Mouse (Mus musculus) forebrain, embryonic 14.5 days (tissue): ENCODE results near the gene Phf2. TPM values are rescaled to one million over a fixed set of nuclear protein-coding genes. Genes with fewer than 3 reads are reported as not detected.
A peak's percentile ranks its signal among the peaks of the same experiment; 100 is the strongest.

Source experiments
- ATAC-seq: fragments of 200-750 bp; cut with Nextera tagmentation; 2 replicates; pipeline ENCODE4 v1.8.0; 2017; ENCODE audit warnings: mild to moderate bottlenecking, moderate library complexity
- DNase-seq: peaks from one replicate; pipeline ENCODE4 v3.0.0-alpha.2; 2015; ENCODE audit warnings: low spot score
- H3K27ac ChIP-seq: fragments of 300-500 bp; sonication (generic); 2 replicates; pipeline ENCODE4 v1.5.1; 2014; ENCODE audit warnings: low read depth, mild to moderate bottlenecking, control low read depth, low read length, moderate library complexity
- H3K27me3 ChIP-seq: fragments of 300-500 bp; sonication (generic); replicated peaks from 2 replicates; pipeline ENCODE4 v1.6.1; 2014; ENCODE audit warnings: low read length, control low read depth, mixed read lengths; ENCODE audit not compliant: control insufficient read depth, insufficient read depth
- H3K36me3 ChIP-seq: fragments of 300-500 bp; sonication (generic); 2 replicates; pipeline ENCODE4 v1.6.1; 2014; ENCODE audit warnings: low read length, control low read depth; ENCODE audit not compliant: control insufficient read depth, insufficient read depth
- H3K4me1 ChIP-seq: fragments of 300-500 bp; sonication (generic); 2 replicates; pipeline ENCODE4 v1.6.1; 2014; ENCODE audit warnings: antibody characterized with exemption, low read length, control low read depth; ENCODE audit not compliant: control insufficient read depth, insufficient read depth
- H3K4me2 ChIP-seq: fragments of 300-500 bp; sonication (generic); 2 replicates; pipeline ENCODE4 v1.6.1; 2014; ENCODE audit warnings: mild to moderate bottlenecking, control low read depth, low read length
- H3K4me3 ChIP-seq: fragments of 300-500 bp; sonication (generic); 2 replicates; pipeline ENCODE4 v1.5.1; 2014; ENCODE audit warnings: low read depth, low read length, control low read depth
- H3K9ac ChIP-seq: fragments of 300-500 bp; sonication (generic); 2 replicates; pipeline ENCODE4 v1.6.1; 2014; ENCODE audit warnings: mild to moderate bottlenecking, low read length, control low read depth, moderate library complexity
- H3K9me3 ChIP-seq: fragments of 300-500 bp; sonication (generic); replicated peaks from 2 replicates; pipeline ENCODE4 v1.6.1; 2016; ENCODE audit warnings: low read length, control low read depth, mixed read lengths; ENCODE audit not compliant: control insufficient read depth
- WGBS: fragments of 180-500 bp; shearing (Covaris S2); extraction: QIAGEN DNeasy Blood & Tissue Kit; methylation state at CpG from one replicate; pipeline ENCODE4 v1.1.7; 2014; 5-methylcytosine and 5-hydroxymethylcytosine counted together
- polyA plus RNA-seq: library from polyadenylated mRNA; unstranded; fragments of >200 nt; fragmentation: Nextera tagmentation; extraction: Ambion mirVana; gene quantifications from 2 replicates; pipeline ENCODE4 v1.2.1, GENCODE M21; 2014

Phf2 gene
- polyA plus RNA-seq, 1 experiment from 2014 or later, result 10.6 TPM

DNA sequence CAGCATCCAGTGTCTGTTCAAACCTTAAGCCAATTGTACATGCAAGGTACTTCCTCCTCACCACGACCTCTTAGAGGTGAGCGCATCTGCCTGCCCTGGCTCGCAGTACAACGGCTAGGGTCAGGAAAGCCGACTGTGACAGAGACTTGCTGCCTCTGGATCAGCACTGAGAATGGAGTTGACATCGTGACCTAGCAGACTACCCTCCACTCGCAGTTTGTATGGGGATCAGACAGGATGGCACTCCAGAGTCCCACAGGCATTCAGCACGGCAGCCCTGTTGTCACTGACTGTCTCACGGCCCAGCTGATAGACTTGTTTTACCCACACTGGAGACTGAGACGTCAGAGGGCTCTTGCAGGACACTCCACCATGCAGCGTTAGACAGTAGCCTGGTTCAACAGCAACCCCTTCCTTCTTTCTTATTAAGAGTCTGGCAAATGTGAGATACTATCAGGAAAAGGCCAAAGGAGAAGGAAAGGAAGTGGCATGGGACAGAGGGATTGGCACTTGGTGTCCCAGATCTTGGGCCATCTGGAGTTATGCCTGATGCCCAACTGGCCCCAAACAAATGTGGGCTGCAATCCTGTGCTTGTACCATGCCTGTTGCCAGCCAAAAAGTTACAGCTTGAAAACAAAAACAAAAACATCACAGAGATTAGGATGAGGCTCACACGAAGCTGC lies 6.1 kb downstream of the Phf2 start:
- Histone ChIP-seq H3K27me3 (no peaks in the 10 kb centered on the region), H3K9me3 (no peaks in the 10 kb centered on the region), H3K4me3 (no peak overlapping the region), H3K9ac (no peak overlapping the region), H3K4me2 (no peak overlapping the region), H3K36me3 (no peaks in the 10 kb centered on the region), H3K4me1 (peaks cover 14% of the 10 kb centered on the region), H3K27ac (no peak overlapping the region)
- ATAC-seq, result no peak
- WGBS, result 79% methylated on average over 12 of the region's 12 CpGs
- DNase-seq, result no peak

- no peaks in the 10 kb centered on the region for H3K9me3 ChIP-seq
- no peak overlapping the region for H3K9ac ChIP-seq
- H3K27ac ChIP-seq, result no peak overlapping the region
- H3K4me3 ChIP-seq, result no peak overlapping the region
- DNase-seq (no peak), ATAC-seq (no peak)
- peaks cover 2% of the 10 kb centered on the region for H3K4me1 ChIP-seq
- no peak overlapping the region for H3K4me2 ChIP-seq
- H3K36me3 ChIP-seq, result no peaks in the 10 kb centered on the region
- 87% methylated on average over 9 of the region's 9 CpGs for whole genome bisulfite sequencing
- H3K27me3 ChIP-seq, result no peaks in the 10 kb centered on the region
Observed at GRCm38 (mm10) chr13:48863556-48863955, 7.4 kb downstream of the Phf2 start.

DNA sequence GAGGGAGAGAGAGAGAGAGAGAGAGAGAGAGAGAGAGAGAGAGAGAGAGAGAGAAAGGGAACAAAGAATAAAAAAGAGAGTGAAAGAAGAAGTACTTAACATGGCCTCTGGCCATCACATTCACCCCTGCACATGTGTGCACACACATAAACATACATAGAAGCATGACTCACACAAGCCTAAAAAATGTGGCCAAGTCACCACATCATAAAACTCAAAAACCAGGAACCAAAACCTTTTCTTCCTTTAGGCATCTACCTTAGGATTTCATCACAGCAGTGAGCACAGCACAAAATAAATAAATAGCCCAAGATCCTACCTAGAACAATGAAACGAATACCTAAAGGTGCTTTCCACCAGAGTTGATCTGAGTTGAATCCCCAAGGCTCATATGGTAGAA lies 9.0 kb downstream of the Phf2 start:
- no peak overlapping the region for H3K9ac ChIP-seq
- no peaks in the 10 kb centered on the region for H3K36me3 ChIP-seq
- no peaks in the 10 kb centered on the region for H3K27me3 ChIP-seq
- H3K27ac ChIP-seq, result no peak overlapping the region
- H3K4me2 ChIP-seq, result no peak overlapping the region
- DNase-seq, result no peak
- ATAC-seq, result no peak
- 90% methylated on average over 1 of the region's 1 CpGs for WGBS
- no peaks in the 10 kb centered on the region for H3K9me3 ChIP-seq
- H3K4me3 ChIP-seq, result no peak overlapping the region
- H3K4me1 ChIP-seq, result peaks cover 8% of the 10 kb centered on the region

DNA sequence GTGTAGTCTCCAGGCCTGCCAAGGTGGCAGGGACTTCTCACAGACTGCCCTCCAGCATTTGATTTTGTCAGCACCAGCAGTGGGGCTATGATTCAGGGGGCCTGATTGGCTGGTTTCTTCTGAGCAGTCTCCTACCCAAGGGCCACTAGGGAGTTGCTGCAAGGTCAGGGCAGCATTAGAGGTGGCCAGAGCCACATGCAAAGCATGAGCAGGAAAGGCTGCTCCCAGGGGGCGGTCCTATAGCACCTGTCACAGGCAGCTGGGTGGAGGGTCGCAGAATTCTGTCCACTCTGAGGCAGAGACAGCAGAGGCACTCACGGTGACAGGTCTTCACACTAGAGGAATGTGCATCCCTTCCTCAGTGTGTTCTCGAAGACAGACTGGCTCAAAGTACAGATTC lies 12.1 kb downstream of the Phf2 start:
- ATAC-seq, result no peak; the same call in 1 of the 2 replicates
- H3K9ac ChIP-seq, result no peak overlapping the region
- H3K27me3 ChIP-seq, result no peaks in the 10 kb centered on the region
- WGBS, result 72% methylated on average over 4 of the region's 4 CpGs
- no peak for DNase-seq
- H3K4me1 ChIP-seq, result peaks cover 13% of the 10 kb centered on the region
- H3K4me3 ChIP-seq, result no peak overlapping the region
- H3K36me3 ChIP-seq, result no peaks in the 10 kb centered on the region
- H3K4me2 ChIP-seq, result no peak overlapping the region
- no peak overlapping the region for H3K27ac ChIP-seq
- H3K9me3 ChIP-seq, result no peaks in the 10 kb centered on the region

DNA sequence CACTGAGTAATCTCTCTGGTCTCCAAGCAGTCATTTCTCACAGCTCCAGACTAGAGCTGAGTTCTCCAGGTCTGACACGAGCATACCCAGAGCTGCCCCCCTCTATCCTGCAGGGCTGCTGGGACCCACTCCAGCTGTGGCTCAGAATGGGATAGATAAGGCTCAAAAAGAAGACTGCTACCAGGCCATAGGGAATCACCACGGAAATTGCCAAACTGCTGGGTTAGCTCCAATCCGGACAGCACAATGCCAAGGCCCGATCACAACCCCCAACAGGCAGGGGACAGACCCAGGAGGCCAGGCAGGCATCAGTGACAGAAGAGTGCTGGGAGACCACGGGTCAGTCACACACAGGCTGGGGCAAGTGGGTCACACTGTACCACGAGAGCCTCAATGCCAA lies 12.9 kb downstream of the Phf2 start:
- no peak overlapping the region for H3K4me3 ChIP-seq
- DNase-seq (no peak), ATAC-seq (no peak)
- peak overlapping the region; percentile 14; the same call in 1 of the 2 replicates for H3K9ac ChIP-seq
- no peaks in the 10 kb centered on the region for H3K36me3 ChIP-seq
- H3K4me1 ChIP-seq, result peaks cover 19% of the 10 kb centered on the region
- WGBS, result 50% methylated on average over 6 of the region's 6 CpGs
- H3K4me2 ChIP-seq, result no peak overlapping the region
- no peaks in the 10 kb centered on the region for H3K9me3 ChIP-seq
- no peaks in the 10 kb centered on the region for H3K27me3 ChIP-seq
- H3K27ac ChIP-seq, result no peak overlapping the region

DNA sequence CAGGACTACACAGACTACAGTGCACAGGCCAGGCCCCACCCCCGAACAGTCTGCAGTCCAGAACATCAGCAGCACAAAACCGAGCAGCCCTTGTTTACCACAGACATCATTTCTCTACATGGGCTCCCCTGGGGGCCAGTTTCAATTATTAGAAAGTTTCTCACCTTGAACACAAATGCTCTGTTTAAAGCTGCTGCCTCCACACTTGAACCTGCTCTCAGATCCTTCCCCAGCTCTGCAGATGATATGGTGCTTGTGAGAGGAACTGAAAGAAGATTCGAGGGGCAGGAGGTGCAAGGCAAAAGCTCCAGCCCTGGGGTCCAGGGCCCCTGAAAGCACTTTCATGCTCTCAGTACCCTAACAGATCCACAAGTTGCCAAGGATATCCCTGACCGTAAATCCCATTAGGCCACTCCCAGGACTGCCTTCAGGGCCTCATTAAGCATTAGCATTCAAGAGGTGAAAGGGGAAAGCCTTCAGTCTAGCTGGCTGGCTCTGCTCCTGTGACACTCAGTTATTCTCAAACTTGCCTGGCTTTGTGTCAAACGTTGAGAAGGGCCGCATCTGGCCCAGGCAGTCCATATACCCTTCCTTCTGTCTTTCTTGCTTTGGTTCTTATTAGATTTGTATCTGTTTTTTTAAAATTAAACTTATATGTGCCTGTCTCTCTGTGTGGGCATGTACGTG lies 13.5 kb downstream of the Phf2 start:
- H3K4me1 ChIP-seq, result peaks cover 19% of the 10 kb centered on the region
- no peaks in the 10 kb centered on the region for H3K36me3 ChIP-seq
- H3K9me3 ChIP-seq, result no peaks in the 10 kb centered on the region
- no peak overlapping the region for H3K27ac ChIP-seq
- DNase-seq (no peak), ATAC-seq (no peak)
- H3K4me2 ChIP-seq, result no peak overlapping the region
- no peak overlapping the region for H3K4me3 ChIP-seq
- no peak overlapping the region for H3K9ac ChIP-seq
- no peaks in the 10 kb centered on the region for H3K27me3 ChIP-seq
- WGBS, result 22% methylated on average over 7 of the region's 7 CpGs

DNA sequence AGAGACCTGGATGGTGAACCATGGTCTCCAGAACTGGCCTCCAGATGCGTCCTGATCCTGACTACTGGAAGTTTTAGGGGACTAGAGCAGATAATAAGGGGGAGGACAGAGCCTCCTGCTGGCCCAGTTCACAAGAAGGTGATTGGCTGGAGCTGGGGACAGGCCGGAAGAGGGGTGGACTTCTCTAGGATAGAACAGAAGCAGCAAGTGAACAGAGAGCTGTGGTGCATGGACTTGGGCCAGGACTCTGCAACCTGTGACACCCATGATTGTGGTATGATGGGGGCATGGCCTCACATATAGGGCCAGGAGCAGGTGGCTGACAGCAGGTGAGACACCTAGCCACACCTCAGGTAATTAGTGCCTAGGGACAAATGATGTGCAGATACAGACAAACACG lies 17.0 kb downstream of the Phf2 start:
- H3K9me3 ChIP-seq, result no peaks in the 10 kb centered on the region
- no peak overlapping the region for H3K4me3 ChIP-seq
- H3K9ac ChIP-seq, result no peak overlapping the region
- H3K36me3 ChIP-seq, result no peaks in the 10 kb centered on the region
- peak overlapping the region; percentile 48; the same call in 1 of the 2 replicates for H3K27ac ChIP-seq
- H3K4me2 ChIP-seq, result no peak overlapping the region
- DNase-seq, result no peak
- 46% methylated on average over 3 of the region's 3 CpGs for WGBS
- no peak for ATAC-seq
- H3K27me3 ChIP-seq, result no peaks in the 10 kb centered on the region
- H3K4me1 ChIP-seq, result peaks cover 32% of the 10 kb centered on the region

DNA sequence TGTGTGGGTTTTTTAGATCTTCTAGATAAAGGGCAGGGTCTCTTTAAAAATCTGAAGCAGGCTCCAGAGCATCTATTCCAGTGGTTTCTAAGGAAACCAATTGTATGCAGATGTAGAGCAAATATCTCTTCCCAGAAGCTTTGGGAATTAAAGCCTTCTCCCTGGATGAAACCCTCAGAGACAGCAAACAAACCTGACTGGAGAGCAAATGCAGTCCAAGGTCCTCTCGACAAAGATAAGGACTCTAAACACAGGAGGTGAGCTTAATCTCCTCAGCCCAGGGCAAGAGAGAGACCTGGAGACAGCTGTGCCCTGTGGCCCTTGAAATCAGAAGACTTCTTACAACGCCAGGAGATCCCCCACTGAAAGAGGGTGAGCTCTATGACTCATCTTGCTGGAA lies 17.4 kb downstream of the Phf2 start:
- Histone ChIP-seq H3K4me3 (no peak overlapping the region), H3K36me3 (0 out of 2 replicates have a peak, but pooled peaks cover 1% of the 10 kb centered on the region), H3K9me3 (no peaks in the 10 kb centered on the region), H3K4me1 (peaks cover 33% of the 10 kb centered on the region), H3K9ac (0 out of 2 replicates have a peak overlapping the region, but pooled peaks have one; percentile 3), H3K27me3 (no peaks in the 10 kb centered on the region), H3K4me2 (no peak overlapping the region), H3K27ac (peak overlapping the region; percentile 48; the same call in 1 of the 2 replicates)
- WGBS, result 28% methylated on average over 2 of the region's 2 CpGs
- ATAC-seq, result no peak
- peak; percentile 18 for DNase-seq

DNA sequence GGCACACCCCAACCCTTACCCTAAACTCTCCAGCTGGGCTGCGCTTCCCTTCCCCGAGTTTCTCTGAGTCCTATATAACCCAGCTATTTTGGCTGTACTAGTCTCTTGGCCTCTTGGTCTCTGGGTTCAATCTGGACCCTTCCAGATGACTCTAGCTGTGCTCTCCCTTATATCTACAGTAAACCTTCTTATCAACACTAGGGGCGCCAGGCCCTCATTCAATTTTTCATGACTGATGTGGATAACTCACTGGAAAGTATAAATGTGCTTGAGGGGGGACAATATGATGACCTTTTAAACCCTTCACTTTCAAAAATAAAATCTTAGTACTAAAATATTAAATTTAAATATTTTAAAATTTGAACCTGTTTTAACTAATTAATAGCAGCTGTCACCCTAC lies 18.1 kb downstream of the Phf2 start:
- 75% methylated on average over 3 of the region's 3 CpGs for WGBS
- Histone ChIP-seq H3K4me3 (no peak overlapping the region), H3K36me3 (0 out of 2 replicates have a peak, but pooled peaks cover 4% of the 10 kb centered on the region), H3K4me2 (no peak overlapping the region), H3K27me3 (no peaks in the 10 kb centered on the region), H3K27ac (no peak overlapping the region), H3K9me3 (no peaks in the 10 kb centered on the region), H3K4me1 (peaks cover 34% of the 10 kb centered on the region), H3K9ac (no peak overlapping the region)
- ATAC-seq (no peak), DNase-seq (peak; percentile 20)
